In the genomic region with DNA sequence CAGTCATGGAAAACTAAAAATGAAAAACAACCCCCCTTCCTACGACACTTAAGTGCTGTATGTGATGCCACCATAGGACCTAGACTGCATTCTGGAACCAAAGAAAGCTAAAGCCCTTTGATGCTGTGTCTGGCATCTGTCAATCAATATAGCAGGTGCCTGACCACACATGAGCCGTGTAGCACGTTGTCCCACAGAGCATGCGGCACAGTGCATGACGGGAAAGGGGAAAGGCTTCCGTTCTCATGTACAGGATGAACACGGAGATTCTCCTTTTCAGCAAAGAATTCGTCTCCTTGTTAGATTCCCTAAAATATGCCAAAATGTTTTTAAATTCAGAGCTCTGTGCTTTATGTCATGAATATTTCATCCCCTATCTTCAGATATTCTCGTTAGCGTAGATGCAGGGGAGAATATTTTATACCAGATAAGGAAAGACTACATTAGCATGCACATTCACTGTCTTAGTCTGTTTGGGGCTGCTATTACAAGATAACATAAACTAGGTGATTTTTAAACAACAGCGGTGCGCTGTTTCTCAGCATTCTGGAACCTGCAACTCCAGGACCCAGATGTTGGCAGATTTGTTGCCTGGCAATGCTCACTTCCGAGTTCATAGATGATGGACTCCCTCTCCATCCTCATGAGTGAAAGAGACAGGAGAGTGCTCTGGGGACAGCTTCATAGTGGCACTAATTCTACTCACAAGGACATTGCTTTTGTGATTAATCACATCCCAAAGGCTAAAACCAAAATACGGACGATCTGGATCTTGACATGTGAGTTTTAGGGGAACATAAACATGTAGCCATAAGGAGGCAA, we compare ENCODE assay signal across 25 mouse cellular contexts. TPM values are rescaled to one million over a fixed set of nuclear protein-coding genes. Genes with fewer than 3 reads are reported as not detected.
DNase-seq lines count a peak whose midpoint lies in the region; ATAC-seq and TF ChIP-seq lines count a peak whose summit lies in the region.
"Had no signal": no experiment of that assay in that cellular context is flagged by ENCODE, and none has a peak within 500 bp of the region (broad histone marks: within the 10 kb centered on the region; RNA-seq: fewer than 3 reads in every experiment).

No protein-coding gene starts in this region.

- peak; percentile 81 for ATAC-seq in frontal cortex, adult (ENCODE audit: low TSS enrichment)
- ATAC-seq in midbrain, postnatal 0 days (ENCODE audit: low FRiP score), result peak; percentile 63; the same call in 1 of the 2 replicates
- ATAC-seq: intestine, postnatal 0 days; Patski had no signal

- TF ChIP-seq POLR2A in brain, embryonic 14.5 days (IDR thresholded peaks at IDR 0.05; ENCODE audit: borderline replicate concordance, extremely low read depth, insufficient read depth, insufficient read length, poor library complexity, severe bottlenecking), result no peak

- H3K9ac ChIP-seq in midbrain, postnatal 0 days (replicated peaks; ENCODE audit: low read length, poor library complexity, severe bottlenecking), result no peak overlapping the region
- H3K9ac ChIP-seq: hindbrain, embryonic 13.5 days; limb, embryonic 12.5 days; liver, embryonic 15.5 days; lung, embryonic 14.5 days had no signal

- no peak overlapping the region for H3K4me3 ChIP-seq in left cerebral cortex, adult 2 months
- no peak overlapping the region for H3K4me3 ChIP-seq in midbrain, postnatal 0 days (ENCODE audit: low read depth, low read length)
- H3K4me3 ChIP-seq: erythroblast, embryonic 14.5 days; heart, embryonic 10.5 days; hindbrain, embryonic 13.5 days; limb, embryonic 12.5 days; liver, embryonic 15.5 days had no signal

- DNase-seq in frontal cortex, postnatal 10 days (ENCODE audit: low spot score in 2 of 2), result no peak
- no peak for DNase-seq in left cerebral cortex, adult 2 months (ENCODE audit: extremely low spot score in 1 of 2, low spot score in 2 of 2)
- DNase-seq in left cerebral cortex, adult 8-10 months (ENCODE audit: low spot score in 2 of 2), result no peak
- peak; percentile 8 for DNase-seq in brain, embryonic 14.5 days (ENCODE audit: low read depth)
- no peak for DNase-seq in midbrain, postnatal 0 days (ENCODE audit: low spot score)
- DNase-seq in retina, embryonic 14.5 days (ENCODE audit: low spot score), result no peak
- DNase-seq: adrenal gland, postnatal 10 days; cerebellum, adult 18-20 months; cerebellum, postnatal 10 days; gastrocnemius, postnatal 14 days; heart, adult 11 months; heart, postnatal 36 days; kidney, adult 9 months; kidney, postnatal 14 days; lung, embryonic 14.5 days; lung, postnatal 14 days; right cerebral cortex, adult 18-20 months had no signal

- no peak for TF ChIP-seq CTCF in left cerebral cortex, adult 2 months (IDR thresholded peaks at IDR 0.05)
- no peak for TF ChIP-seq CTCF in brain, embryonic 14.5 days (IDR thresholded peaks at IDR 0.05; ENCODE audit: borderline replicate concordance, extremely low read depth, insufficient read depth, insufficient read length)
- no peak for TF ChIP-seq CTCF in midbrain, postnatal 0 days (IDR thresholded peaks at IDR 0.05)

- no peak overlapping the region for H3K4me2 ChIP-seq in midbrain, postnatal 0 days (ENCODE audit: low read depth, low read length, poor library complexity, severe bottlenecking)
- H3K4me2 ChIP-seq: hindbrain, embryonic 13.5 days; limb, embryonic 12.5 days; liver, embryonic 15.5 days; lung, embryonic 14.5 days had no signal

- H3K9me3 ChIP-seq in midbrain, postnatal 0 days (ENCODE audit: low read length), result no peaks in the 10 kb centered on the region
- H3K9me3 ChIP-seq: heart, embryonic 10.5 days; hindbrain, embryonic 13.5 days; limb, embryonic 12.5 days; liver, embryonic 15.5 days had no signal

- 0 out of 2 replicates have a peak overlapping the region, but pooled peaks have one; percentile 17 for H3K27ac ChIP-seq in left cerebral cortex, adult 2 months
- H3K27ac ChIP-seq in midbrain, postnatal 0 days (ENCODE audit: low read depth, low read length), result peak overlapping the region; percentile 51
- H3K27ac ChIP-seq: heart, embryonic 10.5 days; hindbrain, embryonic 13.5 days; limb, embryonic 12.5 days; liver, embryonic 15.5 days had no signal

- no peaks in the 10 kb centered on the region for H3K4me1 ChIP-seq in midbrain, postnatal 0 days (ENCODE audit: insufficient read depth, low read length)
- H3K4me1 ChIP-seq: heart, embryonic 10.5 days; hindbrain, embryonic 13.5 days; limb, embryonic 12.5 days; liver, embryonic 15.5 days had no signal

- H3K36me3 ChIP-seq in midbrain, postnatal 0 days (ENCODE audit: insufficient read depth, low read length), result no peaks in the 10 kb centered on the region
- H3K36me3 ChIP-seq: heart, embryonic 10.5 days; hindbrain, embryonic 13.5 days; limb, embryonic 12.5 days; liver, embryonic 15.5 days had no signal

- WGBS in midbrain, postnatal 0 days, result 54% methylated on average over 15 of the region's 15 CpGs

- H3K27me3 ChIP-seq in midbrain, postnatal 0 days (ENCODE audit: insufficient read depth, low read length), result no peaks in the 10 kb centered on the region
- H3K27me3 ChIP-seq: hindbrain, embryonic 13.5 days; limb, embryonic 12.5 days; liver, embryonic 15.5 days had no signal

- intact Hi-C loops in left cerebral cortex, adult 2 months (cut with DNase I), result no loop called here

RNA-seq across cellular contexts. Expression of gene Mrps9, which starts 36.0 kb away (rescaled TPM):
- total RNA-seq in left cerebral cortex, adult 2 months (2021), result 10 to 100 TPM; 42.0 to 42.3 TPM
- 10 to 100 TPM; 41.0 to 43.5 (median 41.5) TPM for total RNA-seq in left cerebral cortex, adult 8-10 months (2022)
- polyA plus RNA-seq in brain, embryonic 14.5 days (2012; rRNA removed), result 40.5 and 43.2 TPM in 2 replicates
- 32.2 and 43.2 TPM in 2 replicates for total RNA-seq in midbrain, postnatal 0 days (2014; rRNA removed)
- 33.2 and 35.8 TPM in 2 replicates for polyA plus RNA-seq in midbrain, postnatal 0 days (2015; fragmentation: Nextera tagmentation; extraction: Ambion mirVana)
